Mouse (Mus musculus) embryonic fibroblast, embryonic 13.5 days (primary cell): ENCODE data around the gene Gfer.

Source experiments
- CTCF ChIP-seq: IDR thresholded peaks from 2 replicates; pipeline ENCODE4 v1.5.1; 2011; ENCODE audit warnings: mild to moderate bottlenecking, control low read depth, low read length, moderate library complexity, borderline replicate concordance; ENCODE audit not compliant: insufficient read depth
- POLR2A ChIP-seq: IDR thresholded peaks from 2 replicates; pipeline ENCODE4 v1.6.1; 2011; ENCODE audit warnings: low read depth, mild to moderate bottlenecking, control low read depth, low read length, moderate library complexity

- TF ChIP-seq CTCF: no peak
- no peak for TF ChIP-seq POLR2A
Measured at GRCm38 (mm10) chr17:24742307-24742706, 46.4 kb upstream of the Gfer start.
